Mouse (Mus musculus) liver, embryonic 11.5 days (tissue): ENCODE data around the gene Tdo2. TPM values are rescaled to one million over a fixed set of nuclear protein-coding genes. Genes with fewer than 3 reads are reported as not detected.

Experiments
- ATAC-seq: fragments of 200-750 bp; cut with Nextera tagmentation; replicated peaks from 2 replicates; pipeline ENCODE4 v1.8.0; 2017; ENCODE audit warnings: moderate number of reproducible peaks, mild to moderate bottlenecking, moderate TSS enrichment, moderate library complexity; ENCODE audit not compliant: low FRiP score
- DNase-seq: peaks from one replicate; pipeline ENCODE4 v3.0.0-alpha.2; 2017; ENCODE audit warnings: low spot score
- H3K27ac ChIP-seq: fragments of 300-500 bp; sonication (generic); 2 replicates; pipeline ENCODE4 v1.5.1; 2014; ENCODE audit warnings: mild to moderate bottlenecking, low read depth, low read length, control low read depth
- H3K27me3 ChIP-seq: fragments of 300-500 bp; sonication (generic); replicated peaks from 2 replicates; pipeline ENCODE4 v1.6.1; 2014; ENCODE audit warnings: low read length, mixed read lengths; ENCODE audit not compliant: control insufficient read depth, insufficient read depth
- H3K36me3 ChIP-seq: fragments of 300-500 bp; sonication (generic); 2 replicates; pipeline ENCODE4 v1.6.1; 2014; ENCODE audit warnings: mild to moderate bottlenecking, low read length, moderate library complexity, mixed read lengths; ENCODE audit not compliant: control insufficient read depth, insufficient read depth
- H3K4me1 ChIP-seq: fragments of 300-500 bp; sonication (generic); replicated peaks from 2 replicates; pipeline ENCODE4 v1.6.1; 2014; ENCODE audit warnings: low read length, mixed read lengths; ENCODE audit not compliant: control insufficient read depth, insufficient read depth
- H3K4me2 ChIP-seq: fragments of 300-500 bp; sonication (generic); 2 replicates; pipeline ENCODE4 v1.6.1; 2014; ENCODE audit warnings: mild to moderate bottlenecking, control low read depth, moderate library complexity
- H3K4me3 ChIP-seq: fragments of 300-500 bp; sonication (generic); 2 replicates; pipeline ENCODE4 v1.5.1; 2014; ENCODE audit warnings: low read depth, low read length, control low read depth
- H3K9ac ChIP-seq: fragments of 300-500 bp; sonication (generic); 2 replicates; pipeline ENCODE4 v1.6.1; 2014; ENCODE audit warnings: low read depth, low read length, control low read depth
- H3K9me3 ChIP-seq: fragments of 300-500 bp; sonication (generic); 2 replicates; pipeline ENCODE4 v1.6.1; 2016; ENCODE audit warnings: low read length, inconsistent platforms, mixed read lengths; ENCODE audit not compliant: control insufficient read depth
- WGBS: fragments of 180-500 bp; shearing (Covaris S2); extraction: QIAGEN DNeasy Blood & Tissue Kit; methylation state at CpG from one replicate; pipeline ENCODE4 v1.1.7; 2014; 5-methylcytosine and 5-hydroxymethylcytosine counted together
- polyA plus RNA-seq: library from polyadenylated mRNA; unstranded; fragments of >200 nt; fragmentation: Nextera tagmentation; extraction: Ambion mirVana; gene quantifications from 2 replicates; pipeline ENCODE4 v1.2.1, GENCODE M21; 2014

Gene Tdo2
- polyA plus RNA-seq, 1 experiment from 2014 or later = 0.38 TPM

GRCm38 (mm10) chr3:81917354-81917935 is 58.6 kb downstream of the Tdo2 start:
- 80% methylated on average over 3 of the region's 3 CpGs for WGBS
- DNase-seq (no peak), ATAC-seq (no peak)
- H3K27me3 ChIP-seq = no peaks in the 10 kb centered on the region
- H3K4me1 ChIP-seq = no peaks in the 10 kb centered on the region
- no peak overlapping the region for H3K4me2 ChIP-seq
- no peaks in the 10 kb centered on the region for H3K36me3 ChIP-seq
- no peak overlapping the region for H3K27ac ChIP-seq
- no peak overlapping the region for H3K4me3 ChIP-seq
- no peaks in the 10 kb centered on the region for H3K9me3 ChIP-seq
- no peak overlapping the region for H3K9ac ChIP-seq

- H3K4me2 ChIP-seq = no peak overlapping the region
- 76% methylated on average over 5 of the region's 5 CpGs for WGBS
- H3K27ac ChIP-seq = no peak overlapping the region
- DNase-seq = no peak
- H3K4me3 ChIP-seq = no peak overlapping the region
- no peak for ATAC-seq
- H3K9me3 ChIP-seq = no peaks in the 10 kb centered on the region
- H3K36me3 ChIP-seq = no peaks in the 10 kb centered on the region
- H3K4me1 ChIP-seq = no peaks in the 10 kb centered on the region
- no peak overlapping the region for H3K9ac ChIP-seq
- no peaks in the 10 kb centered on the region for H3K27me3 ChIP-seq
Observed at GRCm38 (mm10) chr3:81916030-81916686, 59.8 kb downstream of the Tdo2 start.

- Histone ChIP-seq H3K9ac (no peak overlapping the region), H3K9me3 (no peaks in the 10 kb centered on the region), H3K4me3 (no peak overlapping the region), H3K27ac (no peak overlapping the region), H3K4me1 (no peaks in the 10 kb centered on the region), H3K4me2 (no peak overlapping the region), H3K36me3 (no peaks in the 10 kb centered on the region), H3K27me3 (no peaks in the 10 kb centered on the region)
- no peak for DNase-seq
- no peak for ATAC-seq
- 78% methylated on average over 6 of the region's 6 CpGs for WGBS
Observed at GRCm38 (mm10) chr3:81910286-81911036, 65.5 kb downstream of the Tdo2 start.

Other genes starting within 250 kb of the Tdo2 start
- gene Ctso, start 43.6 kb downstream of the Tdo2 start, polyA plus RNA-seq = 6.5 and 8.1 TPM in 2 replicates
- gene Asic5, start 6.1 kb upstream of the Tdo2 start, polyA plus RNA-seq = not detected in 2 replicates
- 18.2 and 23.5 TPM in 2 replicates for gene Gucy1b1, start 98.5 kb upstream of the Tdo2 start, polyA plus RNA-seq
- 18.4 and 18.8 TPM in 2 replicates for gene Gucy1a1, start 169.6 kb upstream of the Tdo2 start, polyA plus RNA-seq